Mouse (Mus musculus) small intestine, adult 2 months (tissue): ENCODE measurements around the gene Fads1. TPM values are rescaled to one million over a fixed set of nuclear protein-coding genes. Genes with fewer than 3 reads are reported as not detected.

Source experiments
- H3K27ac ChIP-seq: fragments of 200-500 bp; 2 replicates; pipeline ENCODE4 v1.5.1; 2012; ENCODE audit warnings: low read depth, low read length, control low read depth, inconsistent platforms; ENCODE audit not compliant: insufficient read depth
- H3K27me3 ChIP-seq: fragments of 200-500 bp; 2 replicates; pipeline ENCODE4 v1.6.1; 2012; ENCODE audit warnings: mild to moderate bottlenecking, moderate library complexity, low read length, inconsistent platforms; ENCODE audit not compliant: control insufficient read depth, insufficient read depth
- H3K36me3 ChIP-seq: fragments of 200-500 bp; 2 replicates; pipeline ENCODE4 v1.6.1; 2012; ENCODE audit warnings: mild to moderate bottlenecking, low read length, control low read depth, inconsistent platforms; ENCODE audit not compliant: control insufficient read depth, insufficient read depth
- H3K4me1 ChIP-seq: fragments of 200-500 bp; 2 replicates; pipeline ENCODE4 v1.6.1; 2012; ENCODE audit warnings: low read length, inconsistent platforms, mixed read lengths; ENCODE audit not compliant: control insufficient read depth, insufficient read depth, insufficient read length
- H3K4me3 ChIP-seq: fragments of 200-500 bp; 2 replicates; pipeline ENCODE4 v1.5.1; 2012; ENCODE audit warnings: low read depth, mild to moderate bottlenecking, control low read depth, inconsistent platforms, low read length, moderate library complexity
- CTCF ChIP-seq: fragments of 200-500 bp; IDR thresholded peaks from 2 replicates; pipeline ENCODE4 v1.5.1; 2012; ENCODE audit warnings: low read depth, mild to moderate bottlenecking, control low read depth, inconsistent platforms, low read length, moderate library complexity, mixed read lengths; ENCODE audit not compliant: insufficient replicate concordance, insufficient read length; ENCODE audit errors: extremely low read depth
- POLR2A ChIP-seq: fragments of 200-500 bp; IDR thresholded peaks from 2 replicates; pipeline ENCODE4 v1.6.1; 2012; ENCODE audit warnings: low read depth, mild to moderate bottlenecking, control low read depth, inconsistent platforms, low read length, moderate library complexity
- WGBS: fragments of 180-500 bp; shearing (Covaris S2); methylation state at CpG from one replicate; pipeline ENCODE4 v1.1.7; 2018; 5-methylcytosine and 5-hydroxymethylcytosine counted together
- polyA plus RNA-seq: library from polyadenylated mRNA; depleted of rRNA; stranded (reverse); fragments of >200 nt; gene quantifications from 2 replicates; pipeline ENCODE4 v1.2.3, GENCODE M21; 2012

The Fads1 gene
- polyA plus RNA-seq, 1 experiment, result 8.5 TPM

GRCm38 (mm10) chr19:10208851-10209250, 26.2 kb downstream of the Fads1 start:
- no peaks in the 10 kb centered on the region for H3K27me3 ChIP-seq
- WGBS, result 73% methylated on average over 3 of the region's 3 CpGs
- H3K4me1 ChIP-seq, result no peaks in the 10 kb centered on the region
- no peak overlapping the region for H3K27ac ChIP-seq
- H3K36me3 ChIP-seq, result peaks cover 50% of the 10 kb centered on the region
- no peak for TF ChIP-seq CTCF
- no peak for TF ChIP-seq POLR2A
- no peak overlapping the region for H3K4me3 ChIP-seq

- no peaks in the 10 kb centered on the region for H3K27me3 ChIP-seq
- H3K4me3 ChIP-seq, result no peak overlapping the region
- peaks cover 57% of the 10 kb centered on the region for H3K36me3 ChIP-seq
- H3K4me1 ChIP-seq, result no peaks in the 10 kb centered on the region
- H3K27ac ChIP-seq, result no peak overlapping the region
- no peak for TF ChIP-seq CTCF
- no peak for TF ChIP-seq POLR2A
- 74% methylated on average over 4 of the region's 4 CpGs for WGBS
Measured at GRCm38 (mm10) chr19:10210885-10211284, 28.2 kb downstream of the Fads1 start.

- Histone ChIP-seq H3K4me3 (no peak overlapping the region), H3K4me1 (no peaks in the 10 kb centered on the region), H3K27me3 (no peaks in the 10 kb centered on the region), H3K36me3 (peaks cover 49% of the 10 kb centered on the region), H3K27ac (no peak overlapping the region)
- TF ChIP-seq CTCF (no peak), POLR2A (no peak)
- 91% methylated on average over 10 of the region's 10 CpGs for WGBS
Measured at GRCm38 (mm10) chr19:10213796-10214471, 31.2 kb downstream of the Fads1 start.

- no peak for TF ChIP-seq CTCF
- TF ChIP-seq POLR2A, result no peak
- H3K36me3 ChIP-seq, result peaks cover 37% of the 10 kb centered on the region
Measured at GRCm38 (mm10) chr19:10216101-10216500, 33.4 kb downstream of the Fads1 start.

GRCm38 (mm10) chr19:10219108-10219507, 36.4 kb downstream of the Fads1 start:
- Histone ChIP-seq H3K4me3 (no peak overlapping the region), H3K27ac (no peak overlapping the region), H3K27me3 (no peaks in the 10 kb centered on the region), H3K4me1 (peaks cover 7% of the 10 kb centered on the region), H3K36me3 (peaks cover 21% of the 10 kb centered on the region)
- WGBS, result 36% methylated on average over 3 of the region's 3 CpGs
- TF ChIP-seq POLR2A, result no peak
- peak; percentile 77; the same call in 1 of the 2 replicates for TF ChIP-seq CTCF

More at GRCm38 (mm10) chr19:10216101-10216500, 33.4 kb downstream of the Fads1 start:
- no peak overlapping the region for H3K27ac ChIP-seq
- no peak overlapping the region for H3K4me3 ChIP-seq
- 79% methylated on average over 8 of the region's 8 CpGs for WGBS
- H3K27me3 ChIP-seq, result no peaks in the 10 kb centered on the region
- no peaks in the 10 kb centered on the region for H3K4me1 ChIP-seq

- TF ChIP-seq CTCF, result no peak
- Histone ChIP-seq H3K27ac (no peak overlapping the region), H3K27me3 (no peaks in the 10 kb centered on the region), H3K4me1 (peaks cover 7% of the 10 kb centered on the region), H3K4me3 (no peak overlapping the region), H3K36me3 (peaks cover 18% of the 10 kb centered on the region)
- 66% methylated on average over 6 of the region's 6 CpGs for WGBS
Measured at GRCm38 (mm10) chr19:10219593-10219992, 36.9 kb downstream of the Fads1 start.

DNA sequence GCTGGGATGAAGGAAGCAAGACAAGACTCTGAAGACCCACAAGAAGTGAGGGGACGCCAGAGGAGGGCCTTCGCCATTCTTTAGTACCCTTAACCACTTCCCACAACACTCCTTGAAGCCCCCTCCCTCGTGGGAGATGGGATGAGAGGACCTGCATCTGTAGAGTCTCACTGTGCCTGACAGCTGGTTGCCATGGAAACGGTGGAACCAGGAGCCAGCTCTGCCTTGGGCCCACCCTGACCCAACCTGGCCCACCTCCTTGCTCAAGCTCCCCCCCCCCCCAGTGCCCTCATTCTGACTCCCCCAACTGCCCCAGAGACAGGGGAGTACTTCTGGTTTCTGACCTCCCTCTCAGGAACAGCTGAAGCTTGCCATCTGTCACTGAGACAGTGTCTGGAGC, 38.9 kb downstream of the Fads1 start:
- Histone ChIP-seq H3K4me3 (no peak overlapping the region), H3K36me3 (peaks cover 16% of the 10 kb centered on the region), H3K27me3 (no peaks in the 10 kb centered on the region), H3K4me1 (peaks cover 19% of the 10 kb centered on the region), H3K27ac (no peak overlapping the region)
- TF ChIP-seq POLR2A (no peak), CTCF (no peak)
- WGBS, result 67% methylated on average over 4 of the region's 4 CpGs

DNA sequence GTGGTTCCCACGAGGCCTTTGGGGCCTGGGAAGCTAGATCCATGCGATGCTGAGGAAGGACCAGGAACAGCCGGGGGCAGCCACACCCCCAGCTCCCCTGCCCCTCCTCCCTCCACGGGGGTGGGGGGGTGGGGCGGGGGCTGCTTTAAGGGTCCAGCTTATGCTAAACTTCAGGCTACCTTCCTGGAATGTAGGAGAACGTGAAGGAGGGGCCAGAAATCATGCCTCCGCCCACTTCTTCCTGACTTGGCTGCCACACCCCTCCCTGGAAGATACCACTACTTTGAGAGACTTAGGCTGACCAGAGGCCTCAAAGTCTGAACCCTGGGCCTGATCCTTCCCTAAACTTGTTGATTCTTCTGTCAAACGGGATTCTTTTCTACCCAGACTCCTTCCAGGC, 40.0 kb downstream of the Fads1 start:
- H3K27ac ChIP-seq, result 0 out of 2 replicates have a peak overlapping the region, but pooled peaks have one; percentile 20
- no peaks in the 10 kb centered on the region for H3K27me3 ChIP-seq
- WGBS, result 20% methylated on average over 8 of the region's 8 CpGs
- TF ChIP-seq POLR2A, result no peak
- no peak for TF ChIP-seq CTCF
- peaks cover 13% of the 10 kb centered on the region; the same call in 1 of the 2 replicates for H3K36me3 ChIP-seq
- H3K4me3 ChIP-seq, result no peak overlapping the region
- H3K4me1 ChIP-seq, result peaks cover 21% of the 10 kb centered on the region
